Mouse (Mus musculus): ENCODE data around the gene Atp6v1g3.

DNA sequence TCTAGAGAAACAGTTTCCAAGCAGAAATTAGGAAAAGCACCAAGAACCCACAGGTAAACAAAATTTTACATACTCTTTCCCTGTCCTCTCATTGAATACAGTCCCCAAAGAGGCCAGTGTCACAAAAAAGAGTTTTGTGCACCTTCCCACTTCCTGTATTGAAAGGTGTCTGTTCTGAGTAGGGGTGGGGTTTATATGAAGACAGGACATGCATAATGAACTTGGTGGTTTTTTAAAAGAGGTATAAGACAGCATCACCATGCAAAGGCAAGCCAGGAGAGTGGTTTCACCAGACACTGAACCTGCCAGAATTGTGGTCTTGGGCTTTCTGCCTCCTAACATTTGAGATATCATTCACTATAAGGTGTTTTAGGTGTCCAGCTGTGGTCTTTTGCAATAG lies 40.5 kb upstream of the Atp6v1g3 start:
- TF ChIP-seq POLR2A (IDR thresholded peaks at IDR 0.05; ENCODE audit: low read depth, low read length) (no peak), CTCF (IDR thresholded peaks at IDR 0.05; ENCODE audit: borderline replicate concordance, insufficient read depth, low read length) (no peak)
